Mouse (Mus musculus) left cerebral cortex, adult 11 months (tissue): ENCODE results near the gene Gpr155.

Source experiments
- DNase-seq: peaks from one replicate; pipeline ENCODE4 v3.0.0; 2022; ENCODE audit warnings: low spot score

Gpr155 gene

GRCm38 (mm10) chr2:73385641-73386355 is 574 bp downstream of the Gpr155 start:
- DNase-seq, result no peak

GRCm38 (mm10) chr2:73385172-73385571 is 1.2 kb downstream of the Gpr155 start:
- no peak for DNase-seq

GRCm38 (mm10) chr2:73380298-73380975 is 5.9 kb downstream of the Gpr155 start:
- DNase-seq, result no peak

GRCm38 (mm10) chr2:73379656-73380055 is 6.7 kb downstream of the Gpr155 start:
- no peak for DNase-seq

- no peak for DNase-seq
Observed at GRCm38 (mm10) chr2:73378326-73378725, 8.0 kb downstream of the Gpr155 start.

- no peak for DNase-seq
Observed at GRCm38 (mm10) chr2:73371530-73372335, 14.6 kb downstream of the Gpr155 start.

- no peak for DNase-seq
Observed at GRCm38 (mm10) chr2:73363448-73363847, 22.9 kb downstream of the Gpr155 start.

- DNase-seq, result no peak
Observed at GRCm38 (mm10) chr2:73360536-73360935, 25.8 kb downstream of the Gpr155 start.

GRCm38 (mm10) chr2:73359941-73360340 is 26.4 kb downstream of the Gpr155 start:
- DNase-seq, result no peak

GRCm38 (mm10) chr2:73357004-73357403 is 29.4 kb downstream of the Gpr155 start:
- DNase-seq, result no peak

GRCm38 (mm10) chr2:73351927-73352374 is 34.4 kb downstream of the Gpr155 start:
- peak; percentile 38 for DNase-seq

- DNase-seq, result no peak
Observed at GRCm38 (mm10) chr2:73351496-73351895, 34.9 kb downstream of the Gpr155 start.

- DNase-seq, result no peak
Observed at GRCm38 (mm10) chr2:73348221-73348620, 38.2 kb downstream of the Gpr155 start.

- DNase-seq, result no peak
Observed at GRCm38 (mm10) chr2:73347766-73348165, 38.6 kb downstream of the Gpr155 start.

- no peak for DNase-seq
Observed at GRCm38 (mm10) chr2:73347136-73347535, 39.2 kb downstream of the Gpr155 start.

- DNase-seq, result peak; percentile 53
Observed at GRCm38 (mm10) chr2:73346345-73347086, 39.9 kb downstream of the Gpr155 start.

- no peak for DNase-seq
Observed at GRCm38 (mm10) chr2:73345204-73345603, 41.2 kb downstream of the Gpr155 start.

GRCm38 (mm10) chr2:73343701-73344100 is 42.7 kb downstream of the Gpr155 start:
- DNase-seq, result no peak

- DNase-seq, result no peak
Observed at GRCm38 (mm10) chr2:73338415-73338814, 48.0 kb downstream of the Gpr155 start.

GRCm38 (mm10) chr2:73335949-73336348 is 50.4 kb downstream of the Gpr155 start:
- no peak for DNase-seq

GRCm38 (mm10) chr2:73325871-73326270 is 60.5 kb downstream of the Gpr155 start:
- DNase-seq, result no peak

GRCm38 (mm10) chr2:73322991-73323390 is 63.4 kb downstream of the Gpr155 start:
- no peak for DNase-seq
